Mouse (Mus musculus): ENCODE measurements around the gene Slc8a1. TPM values are rescaled to one million over a fixed set of nuclear protein-coding genes. Genes with fewer than 3 reads are reported as not detected.
A peak's percentile ranks its signal among the peaks of the same experiment; 100 is the strongest.

Gene Slc8a1
- total and polyA plus RNA-seq, 3 experiments, result 49.9 to 460 (median 426) TPM

GRCm38 (mm10) chr17:81433148-81433547 lies 305.0 kb downstream of the Slc8a1 start:
- Histone ChIP-seq H3K36me3 (ENCODE audit: control insufficient read depth, insufficient read depth, low read length) (peaks cover 17% of the 10 kb centered on the region), H3K27ac (peak overlapping the region; percentile 39), H3K79me2 (replicated peaks; ENCODE audit: control insufficient read depth, insufficient read depth, low read length) (no peaks in the 10 kb centered on the region), H3K4me3 (no peak overlapping the region), H3K27me3 (ENCODE audit: control insufficient read depth, insufficient read depth, low read length) (no peaks in the 10 kb centered on the region), H3K4me1 (ENCODE audit: control insufficient read depth, insufficient read depth, low read length) (peaks cover 2% of the 10 kb centered on the region; the same call in 1 of the 2 replicates), H3K9ac (ENCODE audit: low read depth, low read length) (no peak overlapping the region)
- 43% methylated on average over 5 of the region's 5 CpGs for WGBS
- DNase-seq, result peak in 1 of 2 experiments; percentile 49
- intact Hi-C loops (cut with DNase I), result no loop called here
- no peak for TF ChIP-seq POLR2A (IDR thresholded peaks at IDR 0.05; ENCODE audit: insufficient read depth, low read depth, low read length)

GRCm38 (mm10) chr17:81432733-81433132 lies 305.4 kb downstream of the Slc8a1 start:
- no peaks in the 10 kb centered on the region for H3K79me2 ChIP-seq (replicated peaks; ENCODE audit: control insufficient read depth, insufficient read depth, low read length)
- no peaks in the 10 kb centered on the region for H3K27me3 ChIP-seq (ENCODE audit: control insufficient read depth, insufficient read depth, low read length)
- 38% methylated on average over 2 of the region's 2 CpGs for WGBS
- H3K4me3 ChIP-seq, result no peak overlapping the region
- peaks cover 17% of the 10 kb centered on the region for H3K36me3 ChIP-seq (ENCODE audit: control insufficient read depth, insufficient read depth, low read length)
- no peak for DNase-seq
- H3K9ac ChIP-seq (ENCODE audit: low read depth, low read length), result no peak overlapping the region
- H3K27ac ChIP-seq, result peak overlapping the region; percentile 17
- TF ChIP-seq CTCF (IDR thresholded peaks at IDR 0.05) (no peak), POLR2A (IDR thresholded peaks at IDR 0.05; ENCODE audit: insufficient read depth, low read depth, low read length) (no peak), EP300 (IDR thresholded peaks at IDR 0.05; ENCODE audit: insufficient read depth, low read depth, low read length) (no peak)
- peaks cover 2% of the 10 kb centered on the region; the same call in 1 of the 2 replicates for H3K4me1 ChIP-seq (ENCODE audit: control insufficient read depth, insufficient read depth, low read length)
- intact Hi-C loops (cut with DNase I), result no loop called here

DNA sequence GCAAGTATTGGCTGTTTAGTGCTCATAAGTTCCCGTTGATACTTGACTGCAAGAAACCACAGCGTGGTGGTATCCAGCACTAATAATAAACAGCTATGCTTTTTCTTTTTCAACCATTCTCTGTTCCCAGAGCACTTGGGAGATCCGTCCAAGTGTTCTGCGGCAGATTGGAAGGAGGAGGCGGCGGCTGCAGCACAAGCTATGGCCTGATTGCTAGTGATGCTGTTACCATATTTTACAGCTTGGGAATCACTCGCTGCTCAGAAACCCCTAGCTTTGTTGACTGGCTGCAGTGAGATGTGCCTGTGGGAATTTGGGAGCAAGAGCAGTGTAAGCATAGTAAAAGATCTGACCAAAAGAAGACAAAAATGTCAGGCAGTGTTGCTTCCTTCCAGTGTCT lies 310.9 kb downstream of the Slc8a1 start:
- no peak for DNase-seq
- intact Hi-C loops (cut with DNase I), result no loop called here
- no peak for TF ChIP-seq EP300 (IDR thresholded peaks at IDR 0.05; ENCODE audit: insufficient read depth, low read depth, low read length)
- TF ChIP-seq POLR2A (IDR thresholded peaks at IDR 0.05; ENCODE audit: insufficient read depth, low read depth, low read length), result no peak
- no peak for TF ChIP-seq CTCF (IDR thresholded peaks at IDR 0.05)
- no peaks in the 10 kb centered on the region for H3K79me2 ChIP-seq (replicated peaks; ENCODE audit: control insufficient read depth, insufficient read depth, low read length)
- no peak overlapping the region for H3K4me3 ChIP-seq
- peaks cover 14% of the 10 kb centered on the region for H3K36me3 ChIP-seq (ENCODE audit: control insufficient read depth, insufficient read depth, low read length)
- 89% methylated on average over 7 of the region's 7 CpGs for WGBS
- no peaks in the 10 kb centered on the region for H3K27me3 ChIP-seq (ENCODE audit: control insufficient read depth, insufficient read depth, low read length)
- no peak overlapping the region for H3K27ac ChIP-seq
- no peaks in the 10 kb centered on the region; the same call in 1 of the 2 replicates for H3K4me1 ChIP-seq (ENCODE audit: control insufficient read depth, insufficient read depth, low read length)
- H3K9ac ChIP-seq (ENCODE audit: low read depth, low read length), result no peak overlapping the region

GRCm38 (mm10) chr17:81424256-81424912 lies 313.8 kb downstream of the Slc8a1 start:
- no peaks in the 10 kb centered on the region for H3K27me3 ChIP-seq (ENCODE audit: control insufficient read depth, insufficient read depth, low read length)
- intact Hi-C loops (cut with DNase I), result no loop called here

GRCm38 (mm10) chr17:81419802-81420459 lies 318.2 kb downstream of the Slc8a1 start:
- H3K4me1 ChIP-seq (ENCODE audit: control insufficient read depth, insufficient read depth, low read length), result no peaks in the 10 kb centered on the region
- intact Hi-C loops (cut with DNase I), result no loop called here
- H3K79me2 ChIP-seq (replicated peaks; ENCODE audit: control insufficient read depth, insufficient read depth, low read length), result no peaks in the 10 kb centered on the region
- peaks cover 2% of the 10 kb centered on the region; the same call in 1 of the 2 replicates for H3K36me3 ChIP-seq (ENCODE audit: control insufficient read depth, insufficient read depth, low read length)
- H3K9ac ChIP-seq (ENCODE audit: low read depth, low read length), result no peak overlapping the region
- no peak overlapping the region for H3K27ac ChIP-seq
- DNase-seq, result peak in 1 of 2 experiments; percentile 27
- 77% methylated on average over 10 of the region's 10 CpGs for WGBS
- no peak for TF ChIP-seq CTCF (IDR thresholded peaks at IDR 0.05)
- TF ChIP-seq POLR2A (IDR thresholded peaks at IDR 0.05; ENCODE audit: insufficient read depth, low read depth, low read length), result no peak
- TF ChIP-seq EP300 (IDR thresholded peaks at IDR 0.05; ENCODE audit: insufficient read depth, low read depth, low read length), result no peak
- no peaks in the 10 kb centered on the region for H3K27me3 ChIP-seq (ENCODE audit: control insufficient read depth, insufficient read depth, low read length)
- no peak overlapping the region for H3K4me3 ChIP-seq

More at GRCm38 (mm10) chr17:81424256-81424912, 313.8 kb downstream of the Slc8a1 start:
- H3K79me2 ChIP-seq (replicated peaks; ENCODE audit: control insufficient read depth, insufficient read depth, low read length), result no peaks in the 10 kb centered on the region
- TF ChIP-seq POLR2A (IDR thresholded peaks at IDR 0.05; ENCODE audit: insufficient read depth, low read depth, low read length) (no peak), CTCF (IDR thresholded peaks at IDR 0.05) (no peak), EP300 (IDR thresholded peaks at IDR 0.05; ENCODE audit: insufficient read depth, low read depth, low read length) (no peak)
- H3K4me1 ChIP-seq (ENCODE audit: control insufficient read depth, insufficient read depth, low read length), result no peaks in the 10 kb centered on the region
- peaks cover 4% of the 10 kb centered on the region; the same call in 1 of the 2 replicates for H3K36me3 ChIP-seq (ENCODE audit: control insufficient read depth, insufficient read depth, low read length)
- H3K9ac ChIP-seq (ENCODE audit: low read depth, low read length), result no peak overlapping the region
- DNase-seq, result no peak
- 65% methylated on average over 10 of the region's 10 CpGs for WGBS
- no peak overlapping the region for H3K4me3 ChIP-seq
- H3K27ac ChIP-seq, result no peak overlapping the region

Data from heart, adult 2 months (tissue).